Mouse (Mus musculus): ENCODE data around the gene Etnk1.

- no peak for TF ChIP-seq POLR2A (IDR thresholded peaks at IDR 0.05; ENCODE audit: low read depth, low read length)
- TF ChIP-seq CTCF (IDR thresholded peaks at IDR 0.05; ENCODE audit: extremely low read depth, insufficient read depth, insufficient read length, insufficient replicate concordance) = no peak
Observed at GRCm38 (mm10) chr6:143167409-143167919, 443 bp downstream of the Etnk1 start.
